Mouse (Mus musculus) left cerebral cortex, adult 9 months (tissue): ENCODE data around the gene Rras2.

Experiments
- DNase-seq, 2 experiments: peaks; one replicate each; pipeline ENCODE4 v3.0.0; 2022; ENCODE audit warnings: low spot score in 2 of 2

Rras2 gene

DNA sequence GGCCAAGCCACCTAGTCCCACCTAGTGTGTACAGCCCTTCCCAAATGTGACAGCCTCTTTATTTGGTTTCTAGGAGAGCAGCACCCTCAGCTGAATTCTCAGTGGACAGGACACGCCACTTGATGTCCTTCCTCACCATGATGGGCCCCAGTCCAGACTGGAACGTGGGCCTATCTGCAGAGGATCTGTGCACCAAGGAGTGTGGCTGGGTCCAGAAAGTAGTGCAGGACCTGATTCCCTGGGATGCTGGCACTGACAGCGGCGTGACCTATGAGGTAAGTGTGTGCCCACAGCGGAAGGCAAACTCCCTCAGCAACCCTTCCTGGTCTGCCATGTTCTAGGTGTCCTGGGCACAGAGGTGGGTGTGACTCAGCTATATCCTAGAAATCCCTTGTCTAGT is 88.8 kb downstream of the Rras2 start:
- DNase-seq = no peak

DNA sequence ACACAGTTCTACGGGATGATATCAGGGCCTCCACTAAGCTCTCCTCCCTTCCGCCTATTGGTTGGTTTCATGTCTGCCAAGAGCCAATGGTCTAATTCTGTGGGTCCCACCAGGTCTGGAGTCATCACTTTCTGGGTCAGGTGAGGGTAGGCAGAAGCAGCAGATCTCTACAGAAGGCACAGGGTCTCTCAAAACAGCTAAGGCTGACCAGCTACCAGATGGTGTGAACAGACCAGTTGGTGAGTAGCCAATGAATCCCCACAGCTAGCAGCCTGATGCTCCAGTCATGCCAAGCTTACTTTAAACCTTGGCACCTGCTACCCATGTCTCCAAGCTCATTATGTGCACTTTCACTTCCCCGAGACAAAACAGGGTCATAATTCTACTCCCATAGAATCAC is 90.2 kb downstream of the Rras2 start:
- DNase-seq = no peak

DNA sequence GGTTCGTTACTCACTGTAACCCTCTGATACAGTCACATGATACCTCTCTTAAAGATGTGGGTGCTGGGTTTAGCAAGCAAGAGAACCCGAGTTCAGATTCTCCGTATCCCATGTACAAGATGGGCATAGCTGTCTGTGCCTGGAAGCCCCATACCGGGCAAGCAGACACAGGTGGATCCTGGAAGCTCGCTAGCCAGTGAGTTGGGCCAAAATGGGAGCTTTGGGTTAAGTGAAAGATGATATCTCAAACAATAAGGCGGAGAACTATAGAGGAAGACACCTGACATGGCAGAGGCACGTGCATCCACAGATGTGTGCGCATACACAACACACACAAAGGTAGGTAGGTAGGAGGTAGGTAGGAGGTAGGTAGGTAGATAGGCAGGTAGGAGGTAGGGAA is 90.7 kb downstream of the Rras2 start:
- no peak for DNase-seq

DNA sequence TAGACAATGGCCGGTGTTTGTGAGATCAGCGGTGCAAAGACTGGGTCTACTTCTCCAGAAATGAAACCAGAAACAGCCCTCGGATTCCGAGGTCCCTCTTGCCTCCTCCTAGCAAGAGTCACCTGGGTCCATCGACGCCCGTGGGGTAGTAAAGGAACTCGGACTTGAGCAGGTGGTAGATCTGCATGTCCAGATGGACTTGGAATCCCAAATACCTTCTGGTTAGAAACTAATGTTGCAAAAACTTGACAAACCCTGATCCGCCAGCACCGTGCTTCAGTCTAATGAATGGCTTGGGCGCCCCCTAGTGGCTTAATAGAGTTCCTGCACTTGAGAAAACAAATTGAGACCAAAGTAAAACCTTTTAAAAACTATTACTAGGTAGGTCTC is 96.9 kb downstream of the Rras2 start:
- DNase-seq = peak in 1 of 2 experiments; percentile 85

DNA sequence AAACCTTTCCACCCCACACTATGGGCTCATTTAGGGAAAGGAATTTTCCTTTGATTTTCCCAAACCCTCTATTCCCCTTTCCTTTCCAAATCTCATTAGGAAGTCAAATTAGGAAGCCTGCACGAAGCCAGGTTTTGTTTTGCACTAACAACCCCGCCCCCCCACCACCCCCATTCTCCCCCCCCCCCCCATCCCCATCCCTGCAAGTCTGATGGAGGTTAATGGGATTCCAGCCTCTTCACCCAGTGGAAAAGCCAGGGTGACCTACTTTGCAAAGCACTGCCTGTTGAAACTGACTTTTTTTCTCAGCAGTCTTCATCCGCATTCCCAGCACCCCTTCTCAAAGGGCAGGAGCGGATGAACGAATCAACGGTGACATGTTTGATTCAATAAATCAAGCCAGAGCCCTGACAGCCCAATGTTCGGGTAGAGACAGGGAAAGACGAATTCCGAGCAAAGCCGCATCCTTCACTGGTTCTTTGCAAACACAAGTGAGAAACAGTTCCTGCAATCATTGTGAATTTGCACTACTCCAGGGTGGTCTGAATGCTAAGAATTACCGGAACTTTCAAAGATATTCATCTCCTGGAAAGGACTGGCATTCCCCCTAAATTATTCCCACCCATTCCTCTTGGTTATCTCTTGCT is 97.4 kb downstream of the Rras2 start:
- DNase-seq = no peak

DNA sequence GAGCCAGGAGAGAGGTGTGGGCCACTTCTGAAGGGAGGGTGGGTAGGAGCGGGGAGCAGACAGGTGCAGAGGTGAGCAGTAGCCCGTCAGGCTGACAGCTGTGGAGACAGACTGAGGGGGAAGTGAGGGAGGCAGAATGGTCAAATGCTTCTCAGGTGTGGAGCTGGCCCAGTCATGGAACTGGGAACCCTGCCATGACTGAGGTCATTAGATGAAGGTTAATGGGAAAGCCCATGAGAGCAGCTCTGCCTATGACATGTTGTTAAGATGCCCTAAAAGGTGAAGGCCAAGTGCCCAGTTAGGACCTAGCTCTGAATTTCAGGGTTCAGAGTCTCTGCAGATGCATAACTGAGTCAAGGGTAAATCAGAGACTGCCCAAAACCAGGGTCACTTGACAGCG is 98.7 kb downstream of the Rras2 start:
- DNase-seq = no peak

DNA sequence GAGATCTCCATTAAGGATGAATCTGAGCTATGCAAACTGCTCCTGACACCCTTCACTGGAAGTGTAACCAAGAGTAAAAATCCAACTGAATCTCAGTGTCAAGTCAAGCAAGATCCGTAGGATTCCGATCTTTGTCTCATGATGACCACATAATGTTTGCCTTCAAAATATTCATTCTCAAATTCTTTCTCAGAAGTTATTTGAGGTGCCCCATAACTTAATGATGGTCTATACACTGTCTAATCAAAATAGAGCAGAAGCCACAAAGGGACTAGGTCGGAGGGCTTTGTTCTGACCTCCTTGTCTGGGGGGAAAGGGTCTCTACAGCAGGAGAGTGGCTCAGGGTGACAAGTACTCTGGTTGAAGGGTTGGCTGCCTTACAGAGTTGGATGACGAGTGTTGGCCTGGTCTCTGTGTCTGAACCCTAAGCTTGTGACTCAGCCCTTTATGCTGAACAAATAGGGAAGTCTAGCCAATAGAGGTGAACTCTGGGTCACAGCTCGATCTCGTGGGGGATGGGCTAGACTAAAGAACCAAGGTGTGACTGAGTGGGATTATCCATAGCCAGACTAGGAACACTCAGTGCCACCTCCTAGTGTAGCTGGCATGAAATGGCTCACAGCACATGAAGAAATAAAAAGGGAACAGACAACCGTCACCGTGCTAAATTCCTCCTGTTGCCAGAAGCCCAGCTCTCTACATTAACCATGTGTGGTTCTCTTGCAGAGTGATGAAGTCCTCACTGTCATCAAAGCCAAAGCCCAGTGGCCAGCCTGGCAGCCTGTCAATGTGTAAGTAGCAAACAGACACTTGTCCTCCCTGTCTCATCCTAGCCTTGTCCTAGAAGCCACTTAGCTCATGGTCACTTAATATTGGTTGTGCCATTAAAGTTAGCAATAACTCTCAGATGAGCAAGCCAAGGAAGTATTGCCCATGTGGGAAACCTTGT is 101.3 kb downstream of the Rras2 start:
- no peak for DNase-seq

DNA sequence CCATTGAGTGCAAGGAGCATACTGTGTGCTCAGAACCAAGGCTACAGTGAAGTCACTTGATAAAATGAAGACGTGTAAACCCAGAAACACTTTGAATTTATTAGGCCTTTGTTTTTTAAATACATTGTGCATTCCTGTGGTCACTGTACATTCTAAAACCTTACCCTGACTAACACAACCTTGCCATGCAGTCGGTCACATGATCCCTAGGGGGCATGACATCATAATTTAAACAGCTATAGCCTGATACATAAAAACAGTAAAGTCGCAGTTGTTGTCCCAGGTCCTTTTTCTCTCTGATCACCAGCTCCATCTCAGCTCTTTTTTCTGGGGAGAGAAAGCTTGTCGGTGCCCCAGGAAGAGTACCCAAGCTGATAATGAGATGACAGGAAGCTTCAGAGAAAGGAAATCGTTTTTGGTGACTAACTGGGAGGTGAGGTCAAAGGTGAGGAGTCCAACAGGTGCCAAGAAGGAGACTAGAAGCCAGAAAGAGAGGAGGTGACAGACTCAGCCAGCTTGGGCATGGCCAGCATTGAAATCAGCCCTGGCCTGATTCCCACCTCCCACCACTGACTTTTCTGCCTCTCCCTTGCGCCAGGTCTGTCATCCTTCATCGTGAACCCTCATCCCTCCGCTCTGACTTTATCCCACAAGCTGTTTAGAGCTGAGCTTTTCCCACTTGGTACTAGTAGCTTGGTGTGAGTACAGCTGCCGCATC is 105.7 kb downstream of the Rras2 start:
- no peak for DNase-seq

DNA sequence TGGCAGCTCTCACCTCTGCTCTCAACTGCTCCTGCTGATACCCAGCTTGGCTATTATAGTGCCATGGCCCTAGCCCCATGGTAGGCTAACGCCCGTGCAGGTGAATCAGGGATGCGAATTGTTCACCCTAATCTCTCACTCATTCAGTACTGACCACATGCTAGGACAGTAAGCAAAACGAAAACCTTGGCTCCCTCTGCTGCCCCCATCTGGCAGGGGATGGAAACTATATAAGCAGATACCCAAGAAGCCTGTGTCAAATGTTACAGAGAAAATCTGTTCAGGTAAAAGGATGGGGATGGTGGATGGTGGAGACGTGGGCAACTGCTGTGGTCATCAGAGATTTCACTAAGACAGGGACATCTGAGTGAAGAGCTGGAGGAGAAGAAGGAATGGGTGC is 110.0 kb downstream of the Rras2 start:
- DNase-seq = no peak

DNA sequence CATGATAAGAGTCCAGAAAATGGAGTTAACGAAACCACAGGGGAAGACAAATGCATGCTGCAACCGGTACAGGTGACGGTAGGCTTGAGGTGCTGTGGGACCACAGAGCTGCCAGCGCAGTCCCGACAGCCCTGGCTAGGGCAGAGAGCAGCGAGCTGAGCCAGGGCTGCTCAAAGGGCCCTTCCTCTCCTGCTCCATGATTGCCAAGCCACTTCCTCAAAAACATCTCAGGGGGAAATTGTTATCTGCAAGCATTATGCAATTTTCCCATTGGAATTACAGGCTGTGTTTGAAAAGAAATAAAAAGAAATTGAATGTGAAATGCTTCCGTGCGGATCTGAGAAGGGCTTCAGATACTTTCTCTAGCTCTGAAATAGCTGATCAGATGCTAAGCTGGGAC is 111.1 kb downstream of the Rras2 start:
- no peak for DNase-seq

DNA sequence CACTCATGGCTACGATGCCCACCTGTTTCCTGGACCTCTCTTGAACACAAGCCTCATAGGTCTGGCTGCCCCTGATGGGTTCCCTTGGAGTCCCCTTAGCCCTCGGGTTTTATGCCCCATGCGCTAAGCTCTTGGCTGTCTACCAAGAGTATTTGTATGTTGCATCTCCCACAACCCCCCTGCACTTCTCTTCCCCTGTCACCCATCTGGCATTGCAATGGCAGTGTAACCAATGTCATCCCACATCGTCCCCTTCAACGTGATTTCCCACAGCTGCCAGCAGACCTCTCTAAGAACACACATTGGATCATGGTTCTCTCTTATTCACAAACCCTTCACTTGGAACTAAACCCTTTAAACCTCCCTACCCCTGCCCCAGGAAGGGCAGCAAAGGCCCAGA is 112.1 kb downstream of the Rras2 start:
- DNase-seq = no peak

DNA sequence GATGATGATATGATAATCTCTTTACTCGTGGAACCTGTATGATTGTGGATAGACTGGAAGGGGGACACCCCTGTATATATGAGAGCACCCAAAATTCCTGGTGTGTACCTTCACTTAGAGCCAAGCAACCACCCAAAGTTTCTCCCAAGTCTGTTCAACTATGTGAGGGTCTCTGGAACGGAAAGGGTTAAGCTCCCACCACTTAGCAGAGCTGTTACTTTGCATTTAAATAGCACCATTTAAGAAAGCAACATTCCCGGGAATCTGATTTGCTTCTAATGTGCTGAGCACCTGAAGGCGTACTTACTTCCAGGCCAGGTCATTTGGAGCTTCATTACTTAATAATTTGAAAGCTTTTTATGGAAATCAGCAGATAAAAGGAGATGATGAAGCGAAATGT is 113.4 kb downstream of the Rras2 start:
- no peak for DNase-seq

DNA sequence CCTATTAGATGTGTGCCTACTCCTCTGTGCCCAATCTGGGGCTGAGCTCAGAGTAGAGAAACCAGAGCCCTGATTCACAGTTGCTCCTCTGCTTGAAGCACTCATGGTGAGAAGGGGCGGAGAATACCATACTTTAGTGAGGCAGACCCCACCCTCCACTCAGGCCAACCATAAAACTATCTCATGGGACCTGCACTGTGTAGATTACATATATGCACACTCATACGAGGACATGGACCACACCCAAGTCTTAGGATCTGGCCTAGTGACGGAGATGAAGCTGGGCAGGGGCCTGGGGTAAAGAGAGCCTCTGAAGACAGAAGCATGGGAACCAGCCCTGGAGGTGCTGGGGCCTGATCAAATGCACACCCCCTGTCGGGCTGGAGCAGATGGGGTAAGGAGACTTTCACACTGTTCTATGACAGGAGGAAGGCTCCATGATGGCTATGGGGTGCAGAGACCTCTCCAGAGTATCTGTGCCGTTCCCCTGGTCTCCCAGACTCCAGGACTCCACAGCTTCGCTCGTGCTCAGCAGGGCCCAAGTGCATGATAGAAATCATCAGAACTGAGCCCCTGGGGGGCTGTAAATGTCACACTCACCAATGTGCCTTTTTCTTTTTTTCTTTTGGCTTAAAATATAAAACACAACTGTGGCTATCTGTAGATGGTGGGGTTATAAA is 119.8 kb downstream of the Rras2 start:
- no peak for DNase-seq
